Mouse (Mus musculus): ENCODE results near the gene Irf2. TPM values are rescaled to one million over a fixed set of nuclear protein-coding genes. Genes with fewer than 3 reads are reported as not detected.

Irf2 gene
- total and polyA plus RNA-seq, 3 experiments = 4.9 to 19.4 TPM; not detected in 1

GRCm38 (mm10) chr8:46875615-46876293 lies 136.2 kb downstream of the Irf2 start:
- Histone ChIP-seq H3K36me3 (ENCODE audit: control insufficient read depth in 1 of 2, insufficient read depth in 2 of 2, low read length in 2 of 2) (peaks cover 0 to 3% of the 10 kb centered on the region in 2 experiments; a peak in 2 of 4 replicates), H3K9me3 (replicated peaks; ENCODE audit: insufficient read depth, low read length) (no peaks in the 10 kb centered on the region), H3K4me1 (ENCODE audit: control insufficient read depth in 1 of 2, insufficient read depth in 2 of 2, low read length in 2 of 2) (peaks cover 0 to 3% of the 10 kb centered on the region in 2 experiments; a peak in 1 of 4 replicates), H3K9ac (ENCODE audit: control insufficient read depth, low read depth, low read length, poor library complexity, severe bottlenecking) (no peak overlapping the region), H3K27me3 (ENCODE audit: control insufficient read depth in 1 of 2, insufficient read depth in 2 of 2, low read length in 2 of 2) (no peaks in the 10 kb centered on the region), H3K79me2 (ENCODE audit: control insufficient read depth, insufficient read depth, low read length, poor library complexity) (no peaks in the 10 kb centered on the region), H3K4me3 (ENCODE audit: control insufficient read depth in 1 of 2, insufficient read depth in 1 of 2, low read depth in 2 of 2, low read length in 2 of 2) (no peak overlapping the region), H3K27ac (ENCODE audit: control insufficient read depth, low read depth, low read length) (no peak overlapping the region)
- no peak for TF ChIP-seq POLR2AphosphoS2 (IDR thresholded peaks at IDR 0.05; ENCODE audit: low read length)
- no peak for TF ChIP-seq GABPA (IDR thresholded peaks at IDR 0.05; ENCODE audit: low read depth, low read length)
- TF ChIP-seq EP300 (IDR thresholded peaks at IDR 0.05; ENCODE audit: low read depth in 1 of 2, low read length in 2 of 2) = peak in 1 of 2 experiments; percentile 31; a peak in 3 of 4 replicates
- TF ChIP-seq ETS1 (IDR thresholded peaks at IDR 0.05; ENCODE audit: low read depth, low read length) = peak; percentile 31; the same call in 1 of the 2 replicates
- TF ChIP-seq GATA1 (IDR thresholded peaks at IDR 0.05; ENCODE audit: low read depth, low read length) = peak; percentile 37
- 0 out of 2 replicates have a peak, but pooled peaks have one; percentile 30 for TF ChIP-seq TCF12 (IDR thresholded peaks at IDR 0.05; ENCODE audit: low read depth, low read length)
- TF ChIP-seq POLR2AphosphoS5 (IDR thresholded peaks at IDR 0.05; ENCODE audit: borderline replicate concordance, low read depth, low read length) = no peak
- peak; percentile 40 for DNase-seq (ENCODE audit: low read depth, low spot score)

DNA sequence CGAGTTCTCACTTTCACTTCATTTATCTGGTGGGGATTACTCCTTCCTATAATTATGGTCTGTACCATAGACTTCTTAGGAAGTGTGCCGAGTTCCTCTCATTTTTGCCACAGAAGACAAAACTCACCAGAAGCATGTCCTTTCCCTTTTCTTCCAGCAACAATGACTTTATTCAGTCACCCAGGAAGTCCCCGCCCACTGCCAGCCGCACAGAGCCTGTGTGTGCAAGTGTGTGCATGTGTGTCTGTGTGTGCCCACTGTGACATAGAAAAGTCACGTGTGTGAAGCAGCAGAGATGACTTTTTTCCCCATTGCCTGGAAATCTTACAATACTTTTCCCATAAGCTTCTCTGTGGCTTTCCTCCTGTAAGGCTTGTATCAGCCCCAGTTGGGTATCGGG lies 141.8 kb downstream of the Irf2 start:
- Histone ChIP-seq H3K27me3 (ENCODE audit: control insufficient read depth in 1 of 2, insufficient read depth in 2 of 2, low read length in 2 of 2) (no peaks in the 10 kb centered on the region), H3K9ac (ENCODE audit: control insufficient read depth, low read depth, low read length, poor library complexity, severe bottlenecking) (no peak overlapping the region), H3K36me3 (ENCODE audit: control insufficient read depth in 1 of 2, insufficient read depth in 2 of 2, low read length in 2 of 2) (no peaks in the 10 kb centered on the region), H3K27ac (ENCODE audit: control insufficient read depth, low read depth, low read length) (no peak overlapping the region), H3K9me3 (replicated peaks; ENCODE audit: insufficient read depth, low read length) (no peaks in the 10 kb centered on the region), H3K4me1 (ENCODE audit: control insufficient read depth in 1 of 2, insufficient read depth in 2 of 2, low read length in 2 of 2) (no peaks in the 10 kb centered on the region), H3K79me2 (ENCODE audit: control insufficient read depth, insufficient read depth, low read length, poor library complexity) (no peaks in the 10 kb centered on the region), H3K4me3 (ENCODE audit: control insufficient read depth in 1 of 2, insufficient read depth in 1 of 2, low read depth in 2 of 2, low read length in 2 of 2) (no peak overlapping the region)
- no peak for DNase-seq (ENCODE audit: low read depth, low spot score)
- TF ChIP-seq GATA1 (IDR thresholded peaks at IDR 0.05; ENCODE audit: low read depth, low read length) = no peak
- TF ChIP-seq MYB (IDR thresholded peaks at IDR 0.05; ENCODE audit: low read depth, low read length) = no peak
- TF ChIP-seq RAD21 (IDR thresholded peaks at IDR 0.05; ENCODE audit: low read depth, low read length) = no peak
- no peak for TF ChIP-seq UBTF (IDR thresholded peaks at IDR 0.05; ENCODE audit: borderline replicate concordance, insufficient read depth, low read depth, low read length)
- no peak for TF ChIP-seq USF2 (IDR thresholded peaks at IDR 0.05; ENCODE audit: borderline replicate concordance in 1 of 2, insufficient read depth in 1 of 2, low read depth in 1 of 2, low read length in 2 of 2)
- TF ChIP-seq USF1 (IDR thresholded peaks at IDR 0.05; ENCODE audit: low read depth, low read length) = no peak
- no peak for TF ChIP-seq MAX (IDR thresholded peaks at IDR 0.05; ENCODE audit: low read length)
- TF ChIP-seq MXI1 (IDR thresholded peaks at IDR 0.05; ENCODE audit: low read depth, low read length) = no peak
- no peak for TF ChIP-seq POLR2AphosphoS5 (IDR thresholded peaks at IDR 0.05; ENCODE audit: borderline replicate concordance, low read depth, low read length)
